Mouse (Mus musculus) testis, postnatal 14 days (tissue): ENCODE results near the gene Pmm1.
"Not testable (repeated sequence)": the region's sequence is repeated elsewhere in the genome, so short reads cannot be mapped to it uniquely, and the experiment has no call there.

Experiments used
- DNase-seq: peaks from one replicate; pipeline ENCODE4 v3.0.0; 2021; ENCODE audit warnings: low spot score

Gene Pmm1

DNA sequence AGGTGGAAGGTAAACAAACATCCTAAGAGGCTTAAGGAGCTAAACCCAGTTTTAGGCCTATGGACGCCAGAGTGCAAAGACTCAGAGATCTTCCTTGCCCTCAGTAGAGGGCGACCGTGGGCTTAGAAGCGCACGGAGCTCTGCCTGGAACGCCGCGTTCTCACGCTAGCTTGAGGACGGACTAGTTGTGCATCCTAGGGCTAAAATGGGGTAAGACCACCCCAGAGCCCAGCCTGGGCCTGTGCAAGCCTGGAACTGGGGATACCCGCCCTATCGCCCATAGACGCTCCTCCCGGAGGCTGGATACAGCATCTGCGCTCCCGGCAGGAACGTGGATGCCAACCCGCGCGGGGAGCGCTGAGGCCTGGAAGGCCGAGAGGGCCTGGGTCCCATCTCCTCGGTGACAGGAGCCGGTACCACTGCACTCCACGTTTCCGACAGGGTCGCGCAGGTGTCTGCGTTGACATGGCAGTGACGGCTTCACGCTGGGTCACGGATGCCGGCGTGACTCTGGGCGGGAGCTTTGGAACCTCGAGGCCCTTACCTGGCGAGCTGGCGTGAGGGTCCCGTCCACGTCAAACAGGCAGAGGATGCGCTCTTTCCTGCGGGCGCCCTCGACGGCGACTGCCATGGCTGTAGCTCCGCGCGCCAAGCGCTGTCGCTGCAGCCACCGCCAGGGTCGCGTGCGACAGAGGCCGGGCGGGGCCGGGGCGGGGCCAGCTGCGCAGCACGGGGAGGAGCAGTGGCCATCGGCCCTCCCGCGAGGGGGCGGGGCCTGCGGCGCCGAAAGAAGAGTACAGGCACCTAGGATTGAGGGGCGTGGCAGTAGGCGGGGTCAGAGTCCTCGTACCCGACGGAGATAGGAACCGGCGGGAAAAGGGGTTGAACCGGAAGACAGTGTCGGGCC is at the start of gene Pmm1:
Gene Pmm1 (minus strand): TSS at position 760 of the 907 bp plus-strand sequence.
- peak; percentile 98 for DNase-seq

DNA sequence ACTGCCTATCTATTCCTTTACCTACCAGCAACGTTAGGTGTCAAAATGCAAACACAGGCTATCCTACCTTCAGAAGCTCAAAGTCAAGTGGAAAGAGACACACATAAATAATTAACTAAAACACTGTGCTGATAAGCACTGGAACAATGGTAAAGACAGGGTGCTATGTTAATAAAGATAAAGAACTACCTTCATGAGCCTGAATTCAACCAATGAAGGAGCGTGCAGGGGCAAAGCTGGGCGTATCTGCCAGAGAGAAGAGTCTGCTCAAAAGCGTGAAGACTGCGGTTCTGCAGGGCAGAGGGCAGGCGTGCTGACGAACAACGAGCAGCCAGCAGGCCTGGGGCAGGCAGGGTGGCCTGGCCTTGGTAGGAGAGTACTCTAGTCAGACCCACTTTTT is 43.5 kb upstream of the Pmm1 start:
- no peak for DNase-seq

DNA sequence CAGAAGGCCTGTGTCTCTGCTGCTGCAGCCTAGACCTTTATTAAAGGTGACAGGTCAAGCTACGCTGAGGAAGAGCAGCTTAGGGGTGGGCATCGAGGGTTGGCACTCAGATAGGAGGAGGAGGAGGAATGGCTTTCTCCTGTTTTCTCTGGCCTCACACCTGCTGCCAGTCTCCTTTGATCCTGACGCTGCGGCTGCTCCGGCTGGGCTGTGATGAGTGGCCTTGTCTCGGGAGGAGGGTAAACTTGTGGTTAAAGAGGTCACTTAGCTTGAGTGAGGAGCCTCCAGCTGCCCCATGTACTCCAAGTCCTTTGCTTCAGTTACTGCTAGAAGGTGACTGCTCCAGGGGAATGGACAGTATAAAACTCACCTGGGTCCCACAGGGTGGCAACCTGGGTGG is 33.3 kb upstream of the Pmm1 start:
- no peak for DNase-seq

DNA sequence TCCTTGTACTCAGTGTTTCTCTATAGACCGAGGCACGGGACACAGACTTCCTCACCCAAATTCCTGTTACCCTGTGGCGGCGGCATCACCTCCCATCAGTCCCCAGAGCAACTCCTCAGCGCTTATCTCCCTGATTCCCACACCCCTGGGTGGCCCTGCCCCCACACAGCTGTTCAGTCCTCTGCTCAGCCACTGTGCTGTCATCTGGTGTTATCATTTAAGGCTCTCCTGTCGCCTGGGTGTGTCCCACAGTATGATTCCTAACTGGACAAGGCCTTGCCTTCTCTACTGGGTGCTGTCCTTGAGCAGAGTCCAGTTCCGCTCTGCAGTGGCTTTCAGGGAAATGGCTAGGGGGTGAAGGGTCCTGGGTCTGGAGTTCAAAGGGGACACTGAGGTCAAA is 29.8 kb upstream of the Pmm1 start:
- no peak for DNase-seq

DNA sequence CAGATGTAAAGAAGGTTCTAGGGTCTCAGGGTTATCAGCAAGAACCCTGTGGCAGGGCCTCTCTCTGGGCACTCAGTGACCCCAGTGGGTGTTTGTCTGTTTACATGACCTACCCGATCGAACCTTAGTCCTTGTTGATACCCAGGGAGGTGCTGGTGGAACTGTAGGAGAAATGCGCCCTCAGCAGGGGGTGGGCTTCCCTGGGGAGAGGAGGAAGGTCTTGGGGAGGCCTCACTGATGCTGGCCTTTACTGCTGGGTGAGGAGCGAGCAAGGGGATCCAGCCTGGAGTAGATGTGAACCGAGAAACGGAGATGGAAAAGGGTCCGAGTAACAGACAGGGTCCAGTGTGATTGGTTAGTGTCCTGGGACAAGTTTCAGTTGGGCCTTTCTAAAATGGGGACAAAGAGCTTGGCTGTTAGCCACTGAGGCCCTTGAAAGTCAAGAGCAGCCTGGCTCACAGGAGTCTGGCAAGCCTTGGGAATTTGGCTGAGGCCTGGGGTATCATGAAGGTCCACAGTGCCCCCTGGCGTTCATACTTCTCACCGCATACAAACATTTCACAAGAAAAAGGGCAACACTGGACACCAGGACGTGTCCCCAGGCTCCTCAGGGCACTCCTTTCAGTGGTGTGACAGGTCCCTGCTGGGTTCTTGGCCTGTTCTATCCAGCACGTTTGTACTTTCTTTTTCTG is 28.8 kb upstream of the Pmm1 start:
- DNase-seq, result peak; percentile 70

DNA sequence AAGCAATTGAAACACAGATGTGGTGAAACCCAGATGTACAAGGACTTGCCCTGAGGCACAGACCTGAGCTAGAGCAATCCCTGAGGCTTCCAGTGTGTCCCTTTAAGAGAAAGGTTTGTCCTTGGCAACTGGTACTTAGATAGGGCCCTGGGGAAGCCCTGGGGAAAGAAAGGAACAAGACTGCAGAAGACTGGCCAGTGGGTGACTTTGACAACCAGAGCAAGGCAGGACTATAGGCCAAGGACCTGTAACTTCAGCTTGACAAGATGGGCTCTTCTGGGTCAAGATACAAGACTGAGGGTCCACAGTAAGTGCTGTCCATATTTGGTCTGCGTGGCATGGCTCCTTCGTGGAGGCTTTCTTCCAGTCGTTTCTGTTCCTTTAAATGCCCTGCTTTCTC is 26.9 kb upstream of the Pmm1 start, which contains the start of gene Xrcc6:
Gene Xrcc6 (plus strand): TSS at position 190 of the 400 bp plus-strand sequence.
- no peak for DNase-seq

DNA sequence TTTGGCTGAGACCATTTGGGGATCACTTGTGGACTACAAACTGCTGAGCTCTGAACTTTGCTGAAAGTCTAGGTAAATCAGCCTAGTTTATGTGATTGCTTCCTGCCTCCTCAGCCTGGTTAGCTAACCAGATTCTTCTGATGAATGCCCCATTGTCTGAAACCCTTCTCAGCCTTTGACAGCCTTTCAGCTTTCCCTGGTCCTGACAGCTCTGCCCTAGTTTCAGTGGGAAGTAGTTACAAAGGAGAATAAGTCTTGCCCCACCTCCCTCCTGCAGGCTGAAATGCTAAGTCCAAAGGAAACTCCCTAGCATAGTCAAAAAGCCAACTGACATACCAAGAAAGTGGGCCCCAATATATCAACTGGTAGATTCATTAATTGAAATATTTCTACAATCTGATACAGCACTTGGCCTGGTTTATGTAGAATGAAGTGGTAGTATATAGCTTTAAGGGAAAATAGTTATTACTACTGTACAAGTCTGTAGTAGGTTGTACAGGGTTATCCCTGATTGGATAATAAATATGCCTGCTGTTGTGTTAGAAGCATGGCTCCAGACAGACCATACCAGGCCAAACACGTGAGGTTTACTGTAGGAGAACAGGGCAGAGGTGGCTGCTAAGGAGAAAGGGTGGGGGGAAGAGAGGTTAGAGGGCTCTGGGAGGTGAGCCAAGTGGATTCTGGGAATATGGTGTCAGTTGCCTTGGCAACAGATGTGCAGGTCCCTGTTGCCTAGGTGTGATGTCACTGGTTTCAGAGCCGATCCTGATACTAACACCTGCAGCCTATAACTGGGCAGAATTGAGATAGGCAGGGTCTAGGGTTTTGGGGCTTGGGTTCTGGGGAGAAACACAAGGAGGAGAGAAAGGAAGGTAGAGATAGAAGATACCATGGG is 24.8 kb upstream of the Pmm1 start:
- no peak for DNase-seq

DNA sequence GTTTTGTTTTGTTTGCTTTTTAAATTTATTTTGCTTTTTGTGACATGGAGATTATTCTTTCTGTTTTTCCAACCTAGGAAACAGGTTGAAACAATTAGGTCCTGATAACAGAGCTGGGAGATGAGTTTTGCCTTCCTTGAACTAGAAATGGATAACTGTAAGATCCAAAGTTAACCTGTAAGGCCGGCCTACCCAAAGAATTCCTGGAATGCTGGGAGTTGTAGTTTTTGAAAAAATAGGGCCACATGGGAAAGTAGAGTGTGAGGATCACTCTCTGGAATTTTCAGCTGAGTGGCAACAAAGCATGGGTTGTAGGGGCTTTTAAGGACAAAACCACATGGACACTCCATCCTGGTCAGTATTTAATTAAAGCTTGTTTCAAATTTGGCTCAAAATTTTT is 21.4 kb upstream of the Pmm1 start:
- no peak for DNase-seq

DNA sequence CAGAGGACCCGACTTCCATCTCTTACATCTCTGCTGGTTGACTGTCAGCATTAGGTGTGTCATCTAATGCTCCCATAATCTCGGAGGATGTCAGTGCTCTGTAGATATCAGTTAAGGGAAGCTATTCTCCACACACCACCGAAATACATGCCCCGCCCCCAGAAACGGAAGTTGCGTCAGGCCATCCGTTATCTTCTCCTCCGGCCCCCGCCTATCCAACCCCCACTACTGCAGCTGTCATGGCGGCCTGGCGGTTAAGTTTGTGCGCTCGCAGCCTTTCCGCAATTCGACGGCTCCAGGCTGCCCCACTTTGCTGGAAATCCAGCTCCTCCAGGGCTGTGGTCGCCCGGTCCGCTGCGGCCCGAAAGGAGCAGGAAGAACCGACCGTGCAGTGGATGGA is 19.6 kb upstream of the Pmm1 start, which contains the start of gene 1700029P11Rik:
Gene 1700029P11Rik (plus strand): TSS at position 220 of the 400 bp plus-strand sequence.
- peak; percentile 78 for DNase-seq

DNA sequence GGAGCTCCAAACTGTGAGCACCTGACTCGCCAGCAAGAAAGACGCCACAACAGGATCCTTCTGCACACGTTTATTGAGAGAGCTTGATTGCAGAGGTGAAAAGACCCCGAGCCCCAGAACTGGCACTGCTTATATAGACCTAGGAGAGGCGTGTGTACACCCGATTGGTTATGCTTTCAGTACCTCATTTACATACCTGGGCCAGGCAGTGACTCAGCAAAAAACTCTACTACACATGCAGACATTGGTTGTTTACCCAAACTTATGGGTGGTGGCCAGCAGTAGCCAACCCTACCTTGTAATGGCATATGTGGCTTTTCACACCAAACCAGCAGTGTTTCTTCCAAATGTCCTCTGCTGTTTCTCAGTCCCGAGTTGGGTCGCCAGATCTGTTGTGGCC is 14.4 kb upstream of the Pmm1 start:
- not testable (repeated sequence) for DNase-seq

DNA sequence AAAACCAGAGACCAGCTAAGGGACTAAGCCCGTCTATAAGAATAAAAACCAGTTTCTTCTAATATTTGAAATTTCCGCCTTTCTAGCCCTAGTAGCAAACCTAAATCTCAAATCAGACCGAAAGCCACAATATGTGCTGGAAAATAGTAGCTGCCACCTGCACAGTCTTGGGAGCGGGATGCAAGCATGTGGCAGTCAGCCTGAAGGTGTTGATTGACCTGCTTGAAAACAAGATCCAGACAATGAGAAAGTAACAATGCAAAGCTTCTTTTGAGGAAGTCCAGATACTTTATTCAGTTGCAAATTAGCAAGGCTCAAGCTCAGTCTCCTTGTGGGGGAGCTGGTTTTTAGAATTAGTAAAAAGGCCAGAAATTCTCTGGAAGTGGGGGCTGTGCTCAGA is 9.8 kb upstream of the Pmm1 start:
- not testable (repeated sequence) for DNase-seq

DNA sequence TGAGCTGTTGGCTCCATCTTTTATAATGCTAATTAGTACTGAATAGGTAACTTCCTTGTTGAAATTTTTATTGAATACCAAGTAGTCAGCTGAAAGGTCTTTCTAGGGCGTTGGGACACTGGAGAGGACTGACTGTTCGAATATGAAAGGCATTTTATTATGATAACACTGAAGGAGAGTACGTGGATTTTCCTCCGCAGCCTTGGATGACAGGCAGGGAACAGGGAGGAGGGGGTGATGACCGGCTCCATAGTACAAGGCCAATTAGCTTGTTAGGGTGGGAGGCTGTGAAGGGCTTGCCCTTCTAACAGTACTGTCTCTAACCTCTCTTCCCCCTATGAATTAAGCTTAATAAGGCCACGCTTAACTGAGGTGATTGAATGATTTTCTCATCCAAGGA is 8.9 kb upstream of the Pmm1 start:
- DNase-seq, result not testable (repeated sequence)

DNA sequence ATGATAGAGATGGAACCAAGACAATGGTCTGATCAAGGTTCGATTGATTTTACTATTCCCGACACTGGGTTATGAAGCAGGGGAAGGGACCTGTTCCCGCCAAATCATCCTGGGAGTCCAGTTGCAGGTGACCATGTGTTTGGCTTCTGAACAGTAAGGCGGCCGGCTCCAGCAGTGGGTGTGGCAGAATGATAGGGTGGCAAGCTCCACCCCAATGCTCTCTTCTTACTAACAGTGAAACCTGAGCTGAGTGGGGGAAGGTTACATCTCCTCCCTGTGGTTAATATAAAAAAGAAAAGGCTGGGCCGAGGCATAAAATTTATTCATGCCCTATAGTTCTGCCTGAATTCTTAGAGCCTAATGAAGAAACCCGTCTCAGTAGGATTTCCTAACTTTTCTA is 8.4 kb upstream of the Pmm1 start:
- no peak for DNase-seq

DNA sequence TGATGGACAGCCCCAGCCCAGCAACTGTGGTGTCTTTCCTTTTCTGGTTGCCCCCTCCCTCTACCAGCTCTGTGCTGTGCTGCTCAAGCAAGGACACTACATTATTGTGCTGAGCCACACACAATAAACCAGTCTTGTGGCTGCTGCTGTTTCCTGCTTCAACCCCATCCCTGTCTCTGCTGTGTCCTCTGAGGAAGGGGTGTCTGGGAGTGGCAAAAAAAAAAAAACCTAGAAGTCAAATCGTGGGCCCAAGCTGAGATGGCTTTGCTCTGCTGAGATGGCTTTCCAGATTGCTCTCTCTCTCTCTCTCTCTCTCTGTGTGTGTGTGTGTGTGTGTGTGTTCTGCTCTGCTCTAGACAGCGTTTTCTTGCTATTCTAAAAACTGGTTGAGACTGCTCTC is 7.7 kb upstream of the Pmm1 start:
- no peak for DNase-seq

DNA sequence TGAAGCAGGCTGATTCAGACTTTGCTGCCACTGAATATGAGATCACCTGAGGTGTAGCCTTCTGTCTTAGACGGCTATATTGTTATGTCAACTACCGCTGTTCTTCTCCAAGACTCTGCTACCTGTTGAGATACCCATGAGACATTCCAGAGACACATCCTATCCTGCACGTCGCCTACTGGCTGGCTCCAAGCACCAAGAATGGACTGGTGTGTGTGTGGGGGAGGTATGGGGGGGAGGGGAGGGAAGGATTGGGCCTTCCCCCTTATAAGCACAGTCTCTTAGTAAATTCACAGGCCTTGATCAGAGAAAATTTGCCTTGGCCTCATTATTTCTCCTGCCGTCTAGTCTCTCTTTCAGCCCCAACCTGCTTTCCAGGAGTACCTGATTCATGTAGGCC is 7.1 kb upstream of the Pmm1 start:
- DNase-seq, result no peak

DNA sequence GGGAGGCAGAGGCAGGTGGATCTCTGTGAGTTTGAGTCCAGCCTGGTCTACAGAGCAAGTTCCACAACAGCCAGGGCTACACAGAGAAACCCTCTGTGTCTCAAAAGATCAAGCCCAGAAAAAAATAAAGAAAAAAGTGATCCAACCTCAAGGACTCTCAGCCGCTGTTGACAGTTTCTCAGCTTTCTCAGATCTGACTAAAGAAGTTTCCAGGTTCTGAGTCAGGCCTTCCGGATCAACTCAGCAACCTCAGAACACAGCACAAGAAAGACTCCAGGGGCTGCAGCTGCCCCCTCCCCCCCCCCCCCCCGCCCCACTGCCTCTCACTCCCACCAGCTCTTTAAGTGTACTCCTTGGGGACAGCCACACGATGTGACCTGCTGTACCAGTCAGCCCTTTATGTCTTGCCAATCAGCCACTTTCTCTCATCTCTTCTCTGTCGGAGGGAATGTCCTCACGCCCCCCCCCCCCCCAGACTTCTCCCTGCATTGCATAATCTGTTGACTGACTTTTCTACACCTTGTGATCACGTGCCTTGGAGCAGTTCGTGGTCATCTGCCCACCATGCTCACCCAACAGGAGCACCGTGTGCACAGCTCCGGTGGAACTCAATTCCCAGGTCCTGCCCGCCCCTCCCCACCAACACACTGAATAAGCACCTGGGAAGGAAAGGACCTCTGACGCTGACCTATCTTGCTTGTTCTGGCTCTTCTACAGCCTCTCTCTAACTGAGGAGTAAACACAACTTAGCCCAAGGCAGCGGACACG is 5.5 kb upstream of the Pmm1 start:
- DNase-seq, result no peak

DNA sequence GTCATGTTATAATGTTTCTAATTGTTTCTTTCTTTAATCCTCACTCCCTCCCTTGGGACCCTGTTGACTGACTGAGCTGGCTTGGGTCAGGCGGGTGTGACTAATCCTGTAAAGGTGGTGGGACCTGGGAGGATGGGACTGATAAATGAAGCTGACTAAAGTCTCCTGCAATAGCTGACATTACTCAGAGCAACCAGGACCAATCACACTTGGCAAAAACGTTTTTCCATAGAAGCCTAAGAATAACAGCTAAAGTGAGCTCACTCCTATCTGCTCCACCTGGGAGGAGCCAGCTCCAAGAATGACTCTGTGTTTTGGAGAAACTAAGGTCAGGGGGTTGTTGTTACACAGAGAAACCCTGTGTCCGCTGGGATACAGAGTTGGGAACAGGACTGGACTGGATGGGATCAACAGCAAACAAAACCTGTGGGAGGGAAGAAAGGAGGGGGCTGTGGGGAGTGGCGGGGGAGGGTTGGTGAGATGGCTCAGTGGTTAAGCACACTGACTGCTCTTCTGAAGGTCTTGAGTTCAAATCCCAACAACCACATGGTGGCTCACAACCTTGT is 4.3 kb upstream of the Pmm1 start:
- peak; percentile 71 for DNase-seq

DNA sequence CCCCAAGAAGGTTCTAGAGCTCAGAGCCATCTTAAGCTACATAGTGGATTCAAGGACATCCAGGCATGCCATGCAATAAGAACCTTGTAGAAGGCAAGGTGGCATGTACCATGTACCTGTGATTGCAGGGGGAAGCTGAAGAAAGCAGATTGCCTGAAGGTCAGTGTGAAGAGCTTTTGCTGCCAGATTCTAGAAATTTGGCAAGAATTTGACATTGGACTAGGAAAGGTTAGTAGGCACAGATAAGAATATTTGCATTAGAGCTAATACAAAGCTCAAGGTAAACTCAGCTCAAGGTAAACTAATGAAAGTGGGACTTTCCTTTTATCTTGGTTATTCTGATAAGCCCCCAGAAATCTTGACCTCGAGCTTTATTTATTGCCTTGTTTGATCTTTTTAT is 3.5 kb upstream of the Pmm1 start:
- no peak for DNase-seq

DNA sequence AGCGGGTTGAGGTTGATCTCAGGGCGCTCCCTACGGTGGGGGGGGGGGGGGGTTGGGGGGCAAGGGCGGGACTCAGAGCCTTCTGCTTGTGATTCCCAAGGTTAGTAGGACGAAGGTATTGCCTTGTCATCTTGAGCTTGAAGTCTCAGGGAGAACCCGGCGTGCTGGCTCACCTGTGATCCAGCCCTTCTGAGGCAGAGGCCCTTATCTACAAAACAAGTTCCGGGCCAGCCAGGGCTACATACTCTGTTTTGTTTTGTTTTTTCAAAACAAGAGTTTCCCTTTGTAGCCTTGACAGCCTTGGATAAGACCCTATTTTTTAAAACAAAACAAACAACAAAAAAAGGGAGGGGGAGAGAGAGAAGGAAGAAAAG is 335 bp upstream of the Pmm1 start:
- no peak for DNase-seq

DNA sequence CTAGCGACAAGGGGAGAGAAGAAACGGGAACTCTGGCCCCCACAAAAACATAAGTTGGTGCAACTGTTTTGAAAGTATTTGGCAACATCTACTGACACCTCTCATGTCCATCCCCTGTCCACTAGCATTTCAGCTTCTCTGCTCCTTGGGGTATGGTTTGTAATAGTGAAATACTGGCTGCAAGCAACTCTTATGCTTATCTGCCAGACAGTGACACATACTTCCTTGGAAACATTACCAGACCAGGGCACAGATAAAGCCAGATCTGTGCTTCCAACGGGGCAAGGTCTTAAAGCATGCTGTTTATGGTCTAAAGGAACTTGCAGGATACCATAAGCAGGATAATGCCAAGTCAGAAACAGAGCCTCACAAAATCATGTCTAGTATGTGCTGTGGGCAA is 1.8 kb downstream of the Pmm1 start:
- DNase-seq, result no peak

DNA sequence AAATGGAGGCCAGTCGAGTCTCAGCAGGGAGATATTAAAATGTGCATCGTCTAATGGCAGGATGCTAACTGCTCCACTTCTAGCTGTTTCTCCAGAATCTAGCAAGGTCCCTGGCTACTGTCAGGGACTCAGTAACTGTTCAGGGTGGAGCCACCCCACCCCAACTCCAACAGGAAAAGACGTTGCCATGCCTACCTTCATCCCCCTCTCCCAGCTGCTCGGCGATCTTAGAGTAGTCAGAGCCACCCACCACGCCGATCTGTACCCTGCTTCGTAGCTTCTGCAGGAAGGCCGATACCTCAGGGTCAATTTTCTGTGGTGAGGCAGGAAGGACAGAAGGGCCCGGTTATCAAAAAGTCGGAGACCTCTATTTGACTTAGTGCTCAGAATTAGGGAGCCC is 3.1 kb downstream of the Pmm1 start:
- no peak for DNase-seq
